Mouse (Mus musculus) gastrocnemius, adult 18-20 months (tissue): ENCODE results near the gene Cdc27. TPM values are rescaled to one million over a fixed set of nuclear protein-coding genes. Genes with fewer than 3 reads are reported as not detected.

Source experiments
- DNase-seq: peaks from one replicate; pipeline ENCODE4 v3.0.0; 2021; ENCODE audit warnings: low spot score
- long read RNA-seq, 2 experiments: library from polyadenylated mRNA; stranded (forward); transcript quantifications; one replicate each; pipeline ENCODE4 v2.0.0; 2021
- total RNA-seq, 2 experiments: library from RNA; stranded (reverse); gene quantifications; 2 replicates each; pipeline ENCODE4 v1.2.3; 2021

Gene Cdc27
- 10 to 100 TPM; 28.3 to 28.7 TPM for total RNA-seq
- long read RNA-seq, experiment 1, full-length matches to known transcripts = 2 of 11 reads
- long read RNA-seq, experiment 1, partial matches to known transcripts = 4 of 11 reads
- long read RNA-seq, experiment 1, other reads (novel, unspliced or antisense) = 5 of 11 reads
- long read RNA-seq, experiment 2, full-length matches to known transcripts = 1 of 5 reads
- long read RNA-seq, experiment 2, partial matches to known transcripts = 1 of 5 reads
- long read RNA-seq, experiment 2, other reads (novel, unspliced or antisense) = 3 of 5 reads

DNA sequence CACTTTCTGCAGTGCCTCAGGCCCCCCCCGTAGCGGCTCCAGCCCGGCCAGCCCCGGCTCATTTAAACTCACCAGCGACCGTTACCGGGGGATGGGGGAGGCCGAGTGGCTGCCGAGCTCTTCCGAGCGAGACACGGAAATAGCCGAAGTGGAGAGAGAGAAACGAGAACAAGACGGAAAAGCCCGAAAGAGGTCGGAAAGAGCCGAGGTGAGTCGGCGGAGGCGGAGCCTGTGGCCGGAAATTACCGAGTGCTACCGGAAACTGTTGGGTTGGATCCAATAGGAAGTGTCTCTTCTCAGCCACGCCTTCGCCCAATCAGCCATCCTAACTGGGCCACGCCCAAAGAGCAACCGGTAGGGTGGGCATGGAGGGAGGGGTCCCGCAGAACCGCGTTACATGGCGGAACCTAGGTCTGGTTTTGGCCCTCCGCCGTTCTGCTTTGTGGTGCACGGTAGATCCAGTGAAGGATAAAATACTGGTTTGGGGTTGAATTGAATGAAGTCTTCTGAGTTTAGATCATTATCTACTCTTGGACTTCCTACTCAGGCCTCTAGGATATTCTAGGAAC is at the start of gene Cdc27, which contains the start of gene Myl4:
Cdc27 (minus strand) TSS at position 215 of the 569 bp plus-strand sequence.
Myl4 (plus strand) TSS at position 258 of the 569 bp plus-strand sequence.
- peak; percentile 100 for DNase-seq

DNA sequence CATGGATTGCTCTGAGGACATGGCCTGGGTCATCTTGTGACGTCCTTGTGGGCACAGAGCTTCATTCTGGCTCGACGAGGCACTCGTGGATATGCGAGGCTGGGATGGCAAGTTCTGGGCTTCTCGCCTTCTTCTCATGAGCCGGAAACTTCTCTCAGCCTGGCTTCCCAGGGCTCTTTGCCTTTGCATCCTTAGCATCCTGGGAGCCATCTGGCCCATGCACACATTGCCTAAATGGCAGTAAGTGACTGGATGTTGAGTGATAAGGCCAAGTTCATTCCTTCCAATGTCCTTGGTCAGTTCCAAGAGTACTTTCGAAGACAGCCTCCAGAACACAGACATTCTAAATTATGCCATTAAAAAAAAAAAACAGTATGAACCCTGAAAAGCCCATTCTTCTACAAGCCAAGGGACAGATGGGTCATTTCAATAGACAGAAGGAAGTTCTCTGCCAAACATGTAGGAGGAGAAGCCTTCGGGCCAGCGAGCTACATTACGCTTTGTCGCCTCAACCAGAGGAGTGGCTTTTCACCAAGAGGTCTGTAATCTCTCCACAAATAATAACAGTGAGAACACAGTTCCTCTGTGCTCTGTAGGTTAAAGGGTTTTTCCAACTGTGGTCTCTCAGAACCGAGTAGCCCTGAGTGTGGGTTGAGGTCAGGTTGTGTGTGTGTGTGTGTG is 49.0 kb upstream of the Cdc27 start:
- DNase-seq = no peak

DNA sequence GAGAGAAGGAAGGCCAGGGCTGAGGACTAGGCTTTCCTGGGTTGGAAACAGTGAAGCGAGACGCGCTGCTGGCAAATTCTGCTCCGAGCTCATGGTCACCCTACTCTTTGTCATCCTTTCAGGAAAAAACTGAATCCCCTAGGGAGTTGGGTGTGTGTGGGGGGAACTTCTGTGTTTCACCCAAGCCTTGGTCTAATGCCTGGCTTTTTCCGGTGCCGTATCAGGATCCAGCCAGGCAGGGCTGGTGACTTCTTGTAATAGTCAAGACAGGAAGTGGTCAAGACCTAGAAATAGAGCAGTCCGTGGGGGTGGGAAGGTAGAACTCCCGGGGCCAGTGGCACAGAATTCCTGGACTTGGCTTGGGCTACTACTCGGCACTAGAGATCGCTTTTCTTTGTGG is 45.9 kb upstream of the Cdc27 start:
- no peak for DNase-seq

DNA sequence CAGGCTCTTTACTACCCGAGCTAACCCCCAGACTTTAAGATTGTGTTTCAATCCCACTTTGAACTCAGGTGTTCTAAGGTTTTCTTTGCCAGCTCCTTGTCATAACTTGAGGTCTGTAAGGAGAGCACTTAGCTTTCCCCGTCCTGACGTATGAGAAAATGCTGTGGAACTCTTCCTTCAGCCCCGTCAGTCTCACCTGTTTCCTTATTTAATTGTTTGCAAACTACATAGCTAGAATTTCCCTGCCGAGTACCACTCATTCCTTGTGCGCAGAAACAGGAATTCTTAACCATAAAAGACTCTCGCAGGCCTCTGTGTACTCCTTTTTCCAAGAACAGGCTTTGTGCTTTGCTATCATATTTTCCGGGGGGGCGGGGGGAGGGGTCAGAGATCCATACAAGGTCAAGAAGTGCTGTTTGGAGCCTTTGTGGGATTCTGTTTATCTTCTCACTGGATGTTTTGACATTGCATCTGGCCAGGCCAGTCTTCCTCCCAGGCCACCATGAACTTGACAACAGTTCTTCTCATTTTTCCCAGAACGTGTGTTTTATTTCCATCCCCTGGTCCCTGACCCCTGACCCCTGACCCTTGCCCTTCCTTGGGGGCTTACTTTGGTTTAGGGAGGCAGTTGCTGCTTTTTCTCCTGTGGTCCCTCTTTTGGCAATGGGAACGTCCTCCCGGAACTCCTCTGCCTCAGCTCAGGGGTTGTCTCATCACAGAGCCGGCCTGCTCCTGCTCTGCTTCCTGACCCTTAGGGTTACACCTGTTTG is 41.8 kb upstream of the Cdc27 start:
- no peak for DNase-seq

DNA sequence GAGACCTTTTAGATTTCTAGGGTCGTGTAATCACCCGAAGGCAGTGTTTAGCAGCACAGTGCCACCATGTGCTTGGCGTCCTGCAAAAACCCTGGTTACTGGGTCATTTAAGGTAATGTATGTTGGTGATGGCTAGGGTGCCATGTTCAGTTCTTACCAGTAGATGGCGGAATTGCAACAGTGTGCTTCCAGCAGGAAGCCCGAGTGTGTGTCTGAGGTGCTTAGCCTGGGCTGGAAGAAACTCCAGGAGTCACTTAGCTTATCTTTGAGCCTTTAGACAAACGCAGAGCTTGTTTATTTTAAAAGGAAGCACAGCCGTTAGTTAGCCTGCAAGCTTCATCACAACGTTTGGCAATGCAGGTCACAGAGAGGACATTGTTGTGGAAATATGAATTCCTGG is 39.7 kb upstream of the Cdc27 start:
- DNase-seq = peak; percentile 78

DNA sequence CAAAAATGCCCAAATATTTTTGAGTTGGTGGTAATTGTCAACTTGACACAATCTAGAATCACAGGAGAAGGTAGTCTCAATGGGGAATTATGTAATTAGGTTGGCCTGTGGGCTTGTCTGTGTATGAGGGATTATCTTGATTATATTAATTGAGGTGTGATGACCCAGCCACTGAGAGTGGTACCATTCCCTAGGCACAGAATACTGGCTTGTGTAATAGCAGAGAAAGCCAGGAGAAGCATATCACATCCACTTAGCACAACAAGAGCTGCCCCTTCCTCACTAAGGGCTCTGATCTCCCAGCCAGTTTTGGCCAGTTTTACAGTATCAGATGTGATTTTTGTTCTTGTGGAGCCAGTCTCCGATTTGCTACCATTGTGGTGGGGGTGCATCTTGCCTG is 39.1 kb upstream of the Cdc27 start:
- DNase-seq = no peak

DNA sequence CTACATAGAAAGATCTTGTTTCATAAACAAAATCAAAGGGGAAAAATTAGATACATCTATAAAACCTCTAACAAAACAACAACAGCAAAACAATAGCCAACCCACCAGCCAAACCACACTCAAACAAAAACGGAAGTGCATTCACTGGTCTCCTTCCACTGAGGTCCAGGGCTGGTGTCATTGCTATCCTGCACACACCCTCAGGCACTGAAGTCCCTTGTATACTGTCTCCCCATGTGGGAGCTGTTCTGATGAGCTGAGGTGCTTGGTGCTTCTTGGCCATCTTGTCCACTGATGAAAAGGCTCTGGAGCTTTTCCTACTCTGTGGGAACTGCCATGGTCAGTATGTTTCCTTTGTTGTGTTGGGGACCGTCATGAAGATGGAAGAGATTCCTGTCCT is 38.1 kb upstream of the Cdc27 start:
- DNase-seq = no peak

DNA sequence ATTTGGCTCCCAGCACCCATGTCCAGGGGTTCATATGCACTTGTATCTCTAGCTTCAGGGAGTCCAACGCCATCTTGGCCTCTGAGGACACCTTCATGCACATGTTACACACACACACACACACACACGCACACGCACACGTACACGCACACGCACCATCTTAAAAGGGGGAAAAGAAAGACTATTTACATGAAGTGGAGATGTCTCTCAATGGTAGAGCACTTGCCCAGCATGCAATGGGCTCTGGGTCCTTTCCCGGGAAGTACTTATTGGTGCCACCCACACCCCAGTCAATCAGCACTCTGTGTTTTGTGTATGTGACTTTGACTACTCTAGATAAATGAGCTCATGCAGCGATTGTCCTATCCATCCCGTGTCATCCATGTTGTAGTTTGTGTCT is 37.5 kb upstream of the Cdc27 start:
- no peak for DNase-seq

DNA sequence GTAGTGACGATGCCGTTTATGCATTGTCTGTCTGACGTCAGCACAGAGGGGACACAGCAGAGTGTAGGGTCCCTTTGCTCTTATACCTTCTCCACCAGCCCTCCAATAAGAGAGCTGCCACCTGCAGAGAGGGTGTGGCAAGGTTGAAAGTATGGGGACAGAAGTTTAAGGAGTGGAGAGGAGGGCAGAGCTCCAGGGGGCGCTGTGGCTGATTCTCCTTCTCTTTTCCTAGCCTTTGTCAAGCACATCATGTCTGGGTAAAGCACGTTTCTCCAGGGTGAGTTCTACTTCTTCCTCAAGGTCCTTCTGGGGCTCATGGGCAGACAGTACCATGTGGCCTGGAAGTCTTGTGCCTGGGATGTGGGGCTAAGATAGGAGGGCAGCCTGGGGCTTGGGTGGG is 35.1 kb upstream of the Cdc27 start:
- no peak for DNase-seq

DNA sequence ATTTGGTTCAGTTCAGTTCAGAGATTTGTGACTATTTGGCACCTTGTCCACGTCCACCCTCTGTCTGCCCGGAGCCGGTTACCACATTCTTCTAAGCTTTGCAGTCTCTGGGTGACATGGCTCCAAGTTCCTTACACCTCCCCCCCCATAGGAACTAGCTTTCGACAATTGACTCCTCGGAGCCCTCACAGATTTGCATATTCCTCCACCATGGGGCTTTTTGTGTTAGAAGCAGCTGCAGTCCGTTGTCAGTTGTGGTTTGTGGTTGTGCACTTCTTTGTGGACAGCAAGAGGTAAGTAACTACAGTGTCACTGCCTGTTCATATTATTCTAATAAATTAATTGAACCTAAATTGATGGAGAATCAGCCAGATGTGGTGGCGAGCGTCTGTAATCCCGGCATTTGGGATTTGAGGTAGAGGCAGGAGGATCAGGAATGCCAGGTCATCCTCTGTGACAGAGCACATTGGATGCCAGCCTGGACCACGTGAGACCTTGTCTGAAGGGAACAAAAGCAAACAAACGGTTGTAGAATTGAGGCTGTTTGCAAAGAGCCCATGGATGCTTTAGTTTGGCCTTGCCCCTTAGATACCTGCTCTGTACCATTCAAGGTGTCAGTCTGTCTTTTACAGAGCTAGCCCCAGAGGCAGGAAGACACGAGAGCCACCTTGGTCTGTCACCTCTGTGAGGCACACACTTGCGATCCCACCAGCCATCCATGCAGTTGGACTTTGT is 32.4 kb upstream of the Cdc27 start:
- no peak for DNase-seq

DNA sequence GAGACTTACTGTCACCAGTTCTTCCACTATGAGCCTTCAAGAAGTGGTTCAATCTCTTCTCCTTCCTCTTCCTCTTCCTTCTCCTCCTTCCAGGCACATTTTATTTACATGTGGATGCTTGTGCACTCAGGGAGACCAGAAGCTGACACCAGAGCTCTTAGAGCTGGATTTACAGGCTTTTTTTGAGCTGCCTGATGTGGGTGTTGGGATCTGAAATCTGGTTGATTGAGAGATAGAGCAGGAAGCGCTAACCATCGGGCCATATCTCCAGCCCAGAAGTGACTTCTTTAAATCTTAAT is 31.8 kb upstream of the Cdc27 start:
- no peak for DNase-seq

DNA sequence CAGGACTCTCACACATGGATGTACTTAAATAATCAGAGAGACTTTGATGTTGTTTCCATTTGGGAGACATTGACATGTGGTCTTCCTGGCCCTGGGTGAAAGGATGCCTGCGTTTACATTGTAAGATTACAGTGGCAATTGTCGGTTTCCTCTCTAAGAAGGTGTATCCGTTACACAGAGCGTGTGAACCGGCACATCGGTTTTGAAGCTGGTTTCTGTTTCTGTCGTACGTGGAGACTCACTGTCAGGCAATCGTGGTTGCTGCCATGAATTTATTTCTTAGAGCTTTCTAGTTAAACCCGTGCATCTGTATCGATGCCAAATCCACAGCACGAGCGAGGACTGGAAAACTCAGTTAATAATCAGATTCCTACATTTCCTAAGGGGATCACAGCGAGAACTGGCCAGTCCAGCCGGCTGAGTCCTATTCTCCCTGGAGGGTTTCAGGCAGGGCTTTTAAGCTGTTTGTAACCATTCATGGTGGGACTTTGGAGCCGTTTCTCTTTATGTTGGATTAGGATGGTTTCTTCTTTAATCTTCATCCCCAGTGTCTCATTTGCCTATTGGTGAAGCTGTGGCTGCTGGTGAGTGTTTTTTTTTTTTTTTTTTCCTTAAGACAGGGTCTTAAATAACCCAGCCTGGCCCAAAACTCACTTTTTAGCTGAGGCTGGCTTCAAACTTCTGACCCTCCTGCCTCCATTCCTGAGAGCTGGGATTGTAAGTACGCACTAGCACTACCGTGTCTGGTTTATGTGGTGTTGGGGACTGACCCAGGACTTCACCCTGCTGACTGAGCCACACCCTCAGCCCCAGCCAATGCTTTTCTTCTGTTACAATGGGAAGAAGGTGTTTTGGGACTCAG is 31.3 kb upstream of the Cdc27 start:
- DNase-seq = no peak

DNA sequence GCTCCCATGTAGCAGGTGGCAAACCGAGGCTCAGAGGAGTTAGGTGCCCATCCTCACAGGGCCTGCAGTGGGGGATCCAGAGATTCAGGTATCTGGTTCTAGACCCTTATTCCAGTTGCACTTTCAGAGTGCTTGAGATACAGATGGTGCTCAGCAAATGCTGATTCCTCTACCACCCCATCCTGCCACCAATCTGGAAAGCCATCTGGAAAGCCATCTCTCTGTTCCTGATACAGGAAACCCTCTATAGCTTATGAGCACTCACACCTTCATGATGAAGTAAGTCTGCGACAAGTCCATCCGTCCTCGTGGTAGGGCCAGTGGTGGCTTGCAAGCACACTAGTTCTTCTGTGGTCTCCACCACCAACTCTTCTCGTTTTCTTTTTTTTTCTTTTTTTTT is 30.2 kb upstream of the Cdc27 start:
- DNase-seq = no peak

DNA sequence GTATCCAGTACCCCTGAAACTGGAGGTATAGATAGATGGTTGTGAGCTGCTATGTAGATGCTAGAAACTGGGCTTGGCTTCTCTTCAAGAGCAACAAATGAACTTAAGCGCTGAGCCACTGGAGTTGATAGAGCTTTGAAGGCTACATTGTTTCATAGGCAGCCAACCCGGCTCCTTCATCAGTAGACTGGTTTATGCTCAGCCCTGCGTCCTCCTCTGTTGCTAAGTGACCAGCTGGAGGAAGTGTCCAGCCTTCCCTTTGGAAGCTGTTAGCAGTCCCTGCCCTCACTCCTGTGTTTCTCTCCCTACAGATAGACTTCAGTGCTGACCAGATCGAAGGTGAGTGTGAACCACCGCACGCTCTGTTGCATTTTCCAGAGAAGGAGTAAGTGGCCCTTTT is 29.7 kb upstream of the Cdc27 start:
- no peak for DNase-seq

DNA sequence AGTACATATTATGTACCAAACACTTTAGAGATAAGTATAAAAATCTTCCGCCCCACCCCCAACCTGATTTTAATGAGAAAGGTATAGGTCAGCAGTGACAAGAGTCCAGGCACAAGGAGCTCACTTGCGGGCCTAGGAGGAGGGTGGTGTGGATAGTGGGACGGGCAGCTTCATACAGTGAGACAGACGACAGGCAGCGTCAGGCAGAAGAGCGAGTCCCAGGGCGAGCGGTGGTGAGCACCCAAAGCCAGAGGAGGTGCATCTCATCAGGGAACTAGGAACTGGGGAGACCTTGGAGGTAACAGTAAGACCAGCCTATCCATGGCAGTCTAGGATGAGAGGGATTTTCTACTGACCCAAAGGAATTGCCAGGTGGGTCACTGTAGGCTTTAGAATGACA is 29.2 kb upstream of the Cdc27 start:
- DNase-seq = no peak

DNA sequence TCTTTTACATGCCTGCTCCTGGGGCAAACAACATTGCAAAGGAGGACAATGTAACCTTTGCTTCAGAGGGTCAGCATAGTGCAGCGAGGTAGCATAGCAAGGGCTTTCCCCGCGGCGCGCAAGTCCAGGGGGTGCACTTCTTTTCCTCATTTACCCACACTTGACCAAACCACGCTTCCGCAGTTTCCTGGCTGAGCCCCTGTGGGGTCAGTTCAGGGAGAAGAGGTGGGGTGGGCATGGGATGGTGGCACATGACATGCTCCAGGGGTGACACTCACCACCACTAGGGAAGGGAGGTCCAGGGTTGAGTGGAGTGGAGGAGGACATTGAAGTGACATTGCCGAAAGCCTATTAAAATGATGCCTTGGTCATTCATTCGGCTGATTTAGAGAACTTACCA is 28.7 kb upstream of the Cdc27 start:
- DNase-seq = no peak

DNA sequence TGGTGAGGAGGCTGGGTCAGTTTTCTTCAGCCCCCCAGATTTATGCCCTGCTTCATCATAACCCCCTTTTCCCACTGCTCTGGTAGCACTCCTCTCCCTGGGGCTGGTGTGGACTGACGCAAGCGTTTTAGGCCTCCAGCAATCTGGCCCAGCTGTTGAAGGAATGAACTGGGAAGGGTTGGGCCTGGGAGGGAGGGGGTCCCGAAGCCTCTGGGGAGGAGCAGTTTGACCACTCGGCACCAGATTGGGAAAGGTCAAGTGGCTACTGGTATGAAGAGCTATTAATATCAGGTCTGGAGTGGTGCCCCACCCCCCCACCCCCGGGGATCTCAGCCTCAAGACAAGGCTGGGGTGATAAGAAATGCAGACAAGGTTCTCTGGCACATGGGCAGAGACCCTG is 27.7 kb upstream of the Cdc27 start:
- DNase-seq = no peak

DNA sequence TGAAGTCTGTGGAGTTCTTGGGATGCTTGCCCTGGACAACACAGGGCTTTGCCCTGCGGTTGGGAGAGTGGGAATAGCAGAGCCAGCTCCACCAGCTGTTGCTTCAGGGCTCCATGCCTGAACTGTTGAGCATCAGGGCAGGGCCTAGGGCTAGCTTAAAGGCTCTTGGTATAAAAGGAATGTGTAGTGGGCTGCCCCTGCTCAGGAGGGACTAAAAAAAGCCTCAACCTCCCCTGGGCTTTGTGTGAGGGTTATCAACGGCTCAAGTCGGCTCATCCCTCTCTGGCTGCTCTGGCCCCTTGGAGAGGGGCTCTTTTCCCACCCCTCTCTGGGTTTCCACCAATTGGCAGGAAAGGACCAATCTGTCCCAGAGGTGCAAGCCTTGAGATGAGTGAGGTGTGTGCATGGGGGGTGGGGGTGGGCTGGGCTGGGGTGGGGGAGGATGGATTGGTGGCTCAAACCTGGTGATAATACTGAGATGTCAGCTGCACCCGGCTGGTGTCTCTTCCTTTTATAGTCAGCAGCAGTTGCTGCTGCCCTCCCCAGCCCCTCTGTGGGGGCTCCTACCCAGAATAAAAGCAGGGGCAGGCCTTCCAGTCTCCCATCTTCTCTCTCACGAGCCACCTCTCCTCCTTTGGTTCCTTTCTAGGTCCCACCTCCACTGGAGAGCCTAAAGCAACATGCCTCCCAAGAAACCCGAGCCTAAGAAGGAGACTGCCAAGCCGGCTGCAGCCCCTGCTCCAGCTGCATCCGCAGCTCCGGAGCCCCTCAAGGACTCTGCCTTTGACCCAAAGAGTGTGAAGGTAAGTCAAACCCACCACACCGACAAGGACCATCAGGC is 26.6 kb upstream of the Cdc27 start:
- no peak for DNase-seq

DNA sequence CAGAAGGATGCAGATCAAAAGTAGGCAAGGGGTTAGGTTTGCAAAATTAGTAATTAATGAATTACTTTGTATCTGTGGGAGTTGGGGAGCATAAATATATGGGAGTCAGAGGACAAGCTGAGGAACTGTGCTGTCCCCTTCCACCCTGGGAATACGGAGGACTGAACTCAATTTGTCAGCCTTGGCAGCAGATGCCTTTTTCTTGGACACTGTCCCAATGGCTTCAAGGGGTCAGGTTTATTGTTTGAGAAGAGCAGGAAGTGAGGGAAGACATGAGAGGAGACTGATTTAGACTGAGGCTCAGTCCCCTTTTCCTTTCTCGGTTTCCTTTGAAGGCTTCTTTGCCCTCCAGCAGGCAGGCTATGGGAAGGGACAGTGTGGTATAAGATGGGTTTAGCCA is 22.1 kb upstream of the Cdc27 start:
- no peak for DNase-seq

DNA sequence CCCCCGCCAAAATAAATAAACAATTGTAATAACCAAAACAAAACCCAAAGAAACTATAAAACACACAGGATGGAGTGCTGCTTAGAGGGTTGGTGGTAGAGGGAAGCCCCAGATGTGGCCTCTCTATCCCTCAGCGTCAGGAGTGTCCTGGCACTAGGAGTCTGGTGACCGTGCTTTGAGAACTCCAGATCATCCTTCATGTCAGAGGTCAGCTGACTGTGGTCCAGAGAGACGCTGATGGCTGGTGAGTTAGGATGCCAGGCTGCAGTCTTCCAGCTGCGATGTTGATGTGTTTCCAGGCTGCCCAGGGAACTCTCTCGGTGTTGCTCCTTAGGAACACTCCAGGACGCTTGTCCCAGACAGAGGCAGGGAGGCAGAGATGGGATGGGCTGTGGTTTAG is 21.7 kb upstream of the Cdc27 start:
- DNase-seq = peak; percentile 47
